Mouse (Mus musculus) heart, adult 2 months (tissue): ENCODE measurements at regions not wholly inside any gene's neighbourhood (a gene's known extent, or its start where the extent isn't known, plus 50 kb on each side); places are given as distances from the start of the nearest gene placed in this dataset.

Source experiments
- DNase-seq, 2 experiments: peaks; one replicate each; pipeline ENCODE4 v3.0.0; 2021
- H3K27ac ChIP-seq: fragments of 200-600 bp; 2 replicates; pipeline ENCODE4 v1.8.1; 2022
- H3K27me3 ChIP-seq: fragments of 200-500 bp; 2 replicates; pipeline ENCODE4 v1.6.1; 2012; ENCODE audit warnings: mild to moderate bottlenecking, low read length, inconsistent platforms, mixed read lengths; ENCODE audit not compliant: control insufficient read depth, insufficient read depth
- H3K36me3 ChIP-seq: fragments of 200-500 bp; 2 replicates; pipeline ENCODE4 v1.6.1; 2012; ENCODE audit warnings: low read length, inconsistent platforms; ENCODE audit not compliant: control insufficient read depth, insufficient read depth
- H3K4me1 ChIP-seq: fragments of 200-500 bp; 2 replicates; pipeline ENCODE4 v1.6.1; 2011; ENCODE audit warnings: low read length; ENCODE audit not compliant: control insufficient read depth, insufficient read depth
- H3K4me3 ChIP-seq: fragments of 200-600 bp; 2 replicates; pipeline ENCODE4 v1.8.1; 2022
- H3K79me2 ChIP-seq: fragments of 200-500 bp; replicated peaks from 2 replicates; pipeline ENCODE4 v1.6.1; 2012; ENCODE audit warnings: mild to moderate bottlenecking, inconsistent platforms, low read length, moderate library complexity, mixed read lengths; ENCODE audit not compliant: control insufficient read depth, insufficient read depth
- H3K9ac ChIP-seq: fragments of 200-500 bp; 2 replicates; pipeline ENCODE4 v1.6.1; 2012; ENCODE audit warnings: low read depth, mild to moderate bottlenecking, control low read depth, inconsistent platforms, low read length, mixed read lengths
- CTCF ChIP-seq: fragments of 200-600 bp; IDR thresholded peaks from 2 replicates; pipeline ENCODE4 v1.8.1; 2022; ENCODE audit warnings: antibody characterized with exemption, mild to moderate bottlenecking, moderate library complexity
- EP300 ChIP-seq: fragments of 200-500 bp; IDR thresholded peaks from 2 replicates; pipeline ENCODE4 v1.6.1; 2011; ENCODE audit warnings: low read depth, low read length, control low read depth; ENCODE audit not compliant: insufficient read depth
- POLR2A ChIP-seq: fragments of 200-500 bp; IDR thresholded peaks from 2 replicates; pipeline ENCODE4 v1.6.1; 2011; ENCODE audit warnings: mild to moderate bottlenecking, low read depth, low read length, control low read depth; ENCODE audit not compliant: insufficient read depth
- WGBS: fragments of 180-500 bp; shearing (Covaris S2); methylation state at CpG from one replicate; pipeline ENCODE4 v1.1.7; 2018; 5-methylcytosine and 5-hydroxymethylcytosine counted together
- intact Hi-C: fragments of 180-260 bp; cut with DNase I; formaldehyde crosslinking; loops from one replicate; pipeline ENCODE4 v1.15.1; 2025

DNA sequence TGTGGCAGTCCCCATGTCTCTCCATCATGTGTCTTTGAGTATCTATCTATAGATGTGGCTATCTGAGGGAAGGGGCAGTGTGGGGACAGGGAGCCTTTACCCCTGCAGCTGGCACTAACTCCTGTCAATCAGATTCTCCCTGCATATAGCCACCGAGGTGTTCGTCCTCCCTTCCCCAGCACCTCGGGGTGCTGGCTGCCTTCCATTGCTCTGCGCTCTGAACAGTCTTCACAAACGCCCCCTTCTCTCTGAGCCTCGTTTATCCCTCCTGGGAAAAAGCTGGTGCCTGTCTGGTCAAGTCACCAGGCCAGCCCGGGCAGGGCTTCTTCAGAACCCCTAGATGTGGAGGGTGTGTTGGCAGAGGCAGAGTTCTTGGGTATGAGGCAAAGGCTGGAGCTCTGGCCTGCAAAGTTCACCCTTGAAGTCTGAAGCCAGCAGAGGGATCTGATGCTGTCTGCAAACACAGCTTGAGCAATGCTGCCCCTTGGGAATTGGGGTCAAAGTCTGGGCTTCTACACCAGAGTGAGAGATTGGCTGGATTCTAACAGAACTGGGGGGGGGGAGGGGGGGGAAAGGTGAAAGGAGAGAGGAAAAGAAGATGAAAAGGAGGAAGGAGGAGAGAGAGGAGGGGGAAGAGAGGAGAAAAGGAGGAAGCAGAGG lies 175.5 kb upstream of the Igsf21 start:
- intact Hi-C loops = no loop called here
- WGBS = 49% methylated on average over 7 of the region's 7 CpGs
- Histone ChIP-seq H3K36me3 (no peaks in the 10 kb centered on the region), H3K27me3 (no peaks in the 10 kb centered on the region), H3K4me1 (no peaks in the 10 kb centered on the region), H3K9ac (no peak overlapping the region), H3K4me3 (no peak overlapping the region), H3K79me2 (no peaks in the 10 kb centered on the region), H3K27ac (no peak overlapping the region)
- no peak for TF ChIP-seq POLR2A
- no peak for TF ChIP-seq CTCF
- no peak for TF ChIP-seq EP300
- DNase-seq = peak; percentile 55 to 59

DNA sequence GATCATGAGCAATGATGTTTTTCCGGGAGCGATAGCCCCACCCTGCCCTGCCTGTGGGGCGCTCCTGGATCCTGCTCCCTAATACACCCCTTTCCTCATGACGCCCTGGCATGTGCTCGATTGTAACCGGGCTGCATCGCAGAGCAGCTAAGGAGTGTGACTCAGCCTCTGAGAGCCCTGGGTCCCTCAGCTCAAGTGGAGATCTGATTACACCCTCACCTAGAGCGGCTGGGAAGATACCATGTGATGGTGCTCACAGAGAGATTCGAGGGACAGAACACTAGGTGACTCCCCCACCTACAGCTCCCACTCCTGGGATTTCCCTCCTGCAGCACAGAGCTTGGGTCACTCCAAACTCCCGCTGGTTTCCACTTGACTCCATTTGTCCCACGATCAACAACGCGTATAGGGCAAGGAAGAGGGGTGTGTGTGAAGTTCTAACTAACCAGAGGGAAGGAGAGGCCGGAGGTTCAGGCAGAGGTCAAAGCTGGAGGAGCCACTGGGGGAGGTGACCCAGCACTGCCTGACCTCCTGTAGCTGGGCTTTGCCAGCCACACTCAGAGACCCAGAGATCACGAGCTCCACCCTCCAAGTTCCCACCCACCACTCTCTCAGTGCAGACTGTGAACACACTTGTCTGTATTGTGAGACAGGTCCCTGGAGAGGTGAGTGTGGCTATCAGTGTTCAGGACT lies 173.3 kb upstream of the Igsf21 start:
- Histone ChIP-seq H3K79me2 (no peaks in the 10 kb centered on the region), H3K4me3 (no peak overlapping the region), H3K4me1 (no peaks in the 10 kb centered on the region), H3K27me3 (no peaks in the 10 kb centered on the region), H3K9ac (no peak overlapping the region), H3K27ac (no peak overlapping the region), H3K36me3 (no peaks in the 10 kb centered on the region)
- TF ChIP-seq CTCF (no peak), EP300 (no peak), POLR2A (no peak)
- DNase-seq = no peak
- intact Hi-C loops = no loop called here
- 35% methylated on average over 15 of the region's 15 CpGs for WGBS

DNA sequence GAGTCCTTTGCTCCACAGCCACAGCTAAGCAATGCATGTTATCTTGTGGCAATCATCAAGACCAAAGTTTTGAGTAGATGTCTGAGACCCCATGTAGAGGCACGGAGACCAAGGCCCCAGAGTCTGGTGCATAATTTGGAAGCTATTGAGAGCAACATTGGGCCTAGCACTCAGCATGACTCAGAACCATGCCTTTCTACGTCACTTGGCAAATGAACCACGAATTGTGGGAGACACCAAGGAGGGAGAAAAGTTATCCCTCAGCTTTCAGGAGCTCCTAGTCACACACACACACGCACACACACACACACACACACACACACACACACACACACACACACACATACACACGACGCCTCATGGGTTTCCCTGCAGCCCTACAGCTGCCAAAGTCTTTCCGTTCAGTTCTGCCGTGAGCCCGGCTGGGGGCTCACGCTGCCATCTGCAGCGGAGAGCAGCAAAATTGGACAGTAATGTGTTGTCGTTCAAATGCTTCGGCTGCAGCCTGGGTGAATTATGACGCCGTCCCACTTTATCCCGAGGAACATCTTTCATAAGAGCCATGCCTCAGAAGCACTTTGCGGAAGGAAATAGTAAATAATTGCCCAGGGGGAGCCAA lies 165.8 kb upstream of the Igsf21 start:
- 76% methylated on average over 17 of the region's 17 CpGs for WGBS
- H3K4me1 ChIP-seq = no peaks in the 10 kb centered on the region

DNA sequence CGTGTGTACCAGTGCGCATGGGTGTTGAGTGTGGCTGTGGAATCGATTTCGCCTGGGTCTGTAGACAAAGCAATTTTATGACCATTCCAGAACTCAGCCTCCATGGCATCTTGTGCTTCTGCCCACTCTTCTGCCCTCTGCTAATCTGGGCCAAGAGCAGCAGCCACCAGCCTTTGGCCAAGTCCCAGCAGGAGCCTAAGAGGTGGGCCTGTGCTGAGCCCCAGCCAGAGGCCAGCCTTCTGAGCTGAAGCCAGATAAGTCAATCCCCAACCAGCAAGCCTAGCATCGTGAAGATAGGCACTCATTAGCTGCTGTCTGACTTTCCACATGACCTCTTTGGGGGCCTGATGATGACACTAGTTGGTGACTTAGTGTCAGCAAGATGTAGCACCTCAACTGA lies 161.9 kb upstream of the Igsf21 start:
- DNase-seq = no peak
- no peak for TF ChIP-seq POLR2A
- TF ChIP-seq EP300 = no peak
- TF ChIP-seq CTCF = no peak
- H3K27ac ChIP-seq = no peak overlapping the region
- H3K27me3 ChIP-seq = no peaks in the 10 kb centered on the region; the same call in 1 of the 2 replicates
- WGBS = 85% methylated on average over 5 of the region's 5 CpGs
- no peaks in the 10 kb centered on the region for H3K79me2 ChIP-seq
- no peaks in the 10 kb centered on the region for H3K4me1 ChIP-seq
- intact Hi-C loops = no loop called here
- H3K9ac ChIP-seq = no peak overlapping the region
- no peaks in the 10 kb centered on the region for H3K36me3 ChIP-seq
- no peak overlapping the region for H3K4me3 ChIP-seq

More for the DNA sequence above, 165.8 kb upstream of the Igsf21 start:
- Histone ChIP-seq H3K9ac (no peak overlapping the region), H3K4me3 (no peak overlapping the region), H3K27me3 (no peaks in the 10 kb centered on the region; the same call in 1 of the 2 replicates), H3K27ac (no peak overlapping the region), H3K79me2 (no peaks in the 10 kb centered on the region), H3K36me3 (no peaks in the 10 kb centered on the region)
- intact Hi-C loops = no loop called here
- TF ChIP-seq POLR2A (no peak), EP300 (no peak), CTCF (no peak)
- no peak for DNase-seq

DNA sequence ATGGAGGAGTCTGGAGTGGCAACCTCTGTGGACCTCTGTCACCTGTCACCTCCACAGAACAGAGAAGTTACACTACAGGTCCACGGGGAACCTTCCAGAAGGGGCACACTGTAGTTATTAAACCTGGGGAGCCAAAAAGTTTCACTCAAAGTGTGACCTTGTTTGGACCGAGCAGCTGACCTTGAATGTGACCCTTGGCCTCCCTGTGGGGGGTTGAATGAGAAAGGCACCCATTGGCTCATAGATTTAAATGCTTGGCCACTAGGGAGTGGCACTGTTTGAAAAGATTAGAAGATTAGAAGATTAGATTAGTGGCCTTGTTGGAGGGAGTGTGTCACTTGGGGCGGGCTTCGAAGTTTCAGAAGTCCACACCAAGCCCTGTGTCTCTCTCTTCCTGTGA lies 160.3 kb upstream of the Igsf21 start:
- Histone ChIP-seq H3K9ac (no peak overlapping the region), H3K79me2 (no peaks in the 10 kb centered on the region), H3K27ac (no peak overlapping the region), H3K4me3 (no peak overlapping the region), H3K4me1 (no peaks in the 10 kb centered on the region), H3K27me3 (no peaks in the 10 kb centered on the region; the same call in 1 of the 2 replicates), H3K36me3 (no peaks in the 10 kb centered on the region)
- WGBS = 68% methylated on average over 4 of the region's 4 CpGs
- no peak for DNase-seq
- intact Hi-C loops = no loop called here
- no peak for TF ChIP-seq EP300
- no peak for TF ChIP-seq POLR2A
- no peak for TF ChIP-seq CTCF

DNA sequence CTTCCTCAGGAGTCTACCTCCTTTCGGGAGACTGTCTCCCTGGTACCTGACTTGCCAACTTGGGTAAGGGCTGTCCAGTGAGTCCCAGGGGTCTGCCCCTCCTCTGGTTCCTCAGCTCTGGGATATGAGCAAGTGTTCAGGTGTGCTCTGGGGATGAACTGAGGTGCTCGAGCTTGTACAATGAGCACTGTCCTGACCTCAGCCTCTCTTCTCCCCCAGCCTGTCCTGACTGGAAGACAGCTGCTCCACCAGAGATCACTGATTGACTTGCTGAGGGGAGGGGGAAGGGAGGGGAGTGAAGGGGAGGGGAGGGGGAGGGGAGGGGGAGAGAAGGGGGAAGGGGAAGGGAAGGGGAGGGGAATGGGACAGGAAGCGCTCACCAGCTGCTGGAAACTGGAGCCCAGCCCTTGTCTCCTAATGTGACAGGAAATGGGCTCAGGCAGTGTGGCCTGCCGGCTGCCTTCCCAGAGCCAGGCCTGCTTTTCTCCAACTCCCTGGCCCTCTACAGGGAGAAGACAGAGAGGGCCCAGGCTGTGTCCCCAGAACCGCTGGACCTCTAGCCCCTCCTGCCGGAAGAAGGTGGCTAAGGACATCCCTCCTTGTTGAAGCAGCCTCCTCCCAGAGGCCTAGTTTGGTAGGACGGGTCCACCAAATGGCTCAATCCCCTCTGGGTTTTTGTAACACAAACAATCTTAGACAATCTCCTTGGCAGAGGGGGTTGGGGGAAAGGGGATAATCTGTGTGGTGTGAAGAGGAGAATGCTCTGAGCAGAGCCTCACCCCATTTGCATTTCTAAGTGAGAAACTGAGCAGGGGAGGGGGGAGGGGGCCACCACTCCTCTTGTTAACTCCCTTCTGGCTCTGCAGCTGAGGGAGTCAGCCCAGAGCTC lies 159.7 kb upstream of the Igsf21 start:
- Histone ChIP-seq H3K4me1 (no peaks in the 10 kb centered on the region), H3K79me2 (no peaks in the 10 kb centered on the region), H3K36me3 (no peaks in the 10 kb centered on the region), H3K27ac (no peak overlapping the region), H3K9ac (no peak overlapping the region), H3K4me3 (no peak overlapping the region), H3K27me3 (no peaks in the 10 kb centered on the region; the same call in 1 of the 2 replicates)
- peak in 1 of 2 experiments; percentile 8 for DNase-seq
- peak; percentile 31; the same call in 1 of the 2 replicates for TF ChIP-seq CTCF
- no peak for TF ChIP-seq EP300
- WGBS = 40% methylated on average over 7 of the region's 7 CpGs
- intact Hi-C loops = no loop called here
